Mouse (Mus musculus) layer of hippocampus, postnatal 10 days (tissue): ENCODE data around the gene Rapgef2. TPM values are rescaled to one million over a fixed set of nuclear protein-coding genes. Genes with fewer than 3 reads are reported as not detected.
A peak's percentile ranks its signal among the peaks of the same experiment; 100 is the strongest.
"Not testable (repeated sequence)": the region's sequence is repeated elsewhere in the genome, so short reads cannot be mapped to it uniquely, and the experiment has no call there.

Source experiments
- DNase-seq, 2 experiments: peaks; one replicate each; pipeline ENCODE4 v3.0.0; 2021; ENCODE audit warnings: low spot score in 2 of 2
- total RNA-seq, 2 experiments: library from RNA; stranded (reverse); gene quantifications; 2 replicates each; pipeline ENCODE4 v1.2.3; 2021

The Rapgef2 gene
- total RNA-seq, 2 experiments from 2014 or later: 92.7 to 105 TPM

GRCm38 (mm10) chr3:79173291-79173690, 113.0 kb downstream of the Rapgef2 start:
- no peak for DNase-seq

- not testable (repeated sequence) for DNase-seq
These were observed 115.2 kb downstream of the Rapgef2 start for GRCm38 (mm10) chr3:79171146-79171545.

- no peak for DNase-seq
These were observed 118.0 kb downstream of the Rapgef2 start for GRCm38 (mm10) chr3:79168168-79168827.

- no peak for DNase-seq
These were observed 118.7 kb downstream of the Rapgef2 start for GRCm38 (mm10) chr3:79167586-79167985.

GRCm38 (mm10) chr3:79161834-79162401, 124.4 kb downstream of the Rapgef2 start:
- DNase-seq: no peak

GRCm38 (mm10) chr3:79161093-79161723, 125.1 kb downstream of the Rapgef2 start:
- no peak for DNase-seq

- DNase-seq: no peak
These were observed 128.1 kb downstream of the Rapgef2 start for GRCm38 (mm10) chr3:79158254-79158653.

- DNase-seq: no peak
These were observed 133.3 kb downstream of the Rapgef2 start for GRCm38 (mm10) chr3:79153039-79153487.

- peak; percentile 27 to 43 for DNase-seq
These were observed 140.8 kb downstream of the Rapgef2 start for GRCm38 (mm10) chr3:79145407-79146055.

GRCm38 (mm10) chr3:79144672-79145406, 141.5 kb downstream of the Rapgef2 start:
- DNase-seq: peak; percentile 48 to 61

- DNase-seq: no peak
These were observed 142.2 kb downstream of the Rapgef2 start for GRCm38 (mm10) chr3:79144085-79144484.

- DNase-seq: no peak
These were observed 147.1 kb downstream of the Rapgef2 start for GRCm38 (mm10) chr3:79139245-79139644.

GRCm38 (mm10) chr3:79138601-79139000, 147.7 kb downstream of the Rapgef2 start:
- no peak for DNase-seq

GRCm38 (mm10) chr3:79130991-79131390, 155.3 kb downstream of the Rapgef2 start:
- peak in 1 of 2 experiments; percentile 2 for DNase-seq

- no peak for DNase-seq
These were observed 157.2 kb downstream of the Rapgef2 start for GRCm38 (mm10) chr3:79129044-79129600.

GRCm38 (mm10) chr3:79127797-79128196, 158.5 kb downstream of the Rapgef2 start:
- no peak for DNase-seq

- DNase-seq: no peak
These were observed 159.5 kb downstream of the Rapgef2 start for GRCm38 (mm10) chr3:79126857-79127256.

- DNase-seq: no peak
These were observed 164.9 kb downstream of the Rapgef2 start for GRCm38 (mm10) chr3:79121391-79121790.

- DNase-seq: no peak
These were observed 166.3 kb downstream of the Rapgef2 start for GRCm38 (mm10) chr3:79119983-79120382.

GRCm38 (mm10) chr3:79110153-79110552, 176.2 kb downstream of the Rapgef2 start:
- DNase-seq: peak in 1 of 2 experiments; percentile 37

- no peak for DNase-seq
These were observed 178.1 kb downstream of the Rapgef2 start for GRCm38 (mm10) chr3:79108246-79108645.
